18 mouse cellular contexts compared by ENCODE assay signal in genomic region chr4:105560781-105561180, GRCm38 (mm10).
"Had no signal": no experiment of that assay in that cellular context is flagged by ENCODE, and none has a peak within 500 bp of the region (broad histone marks: within the 10 kb centered on the region; RNA-seq: fewer than 3 reads in every experiment).

No protein-coding gene starts in this region.

- H3K4me3 ChIP-seq: left cerebral cortex, adult 2 months; liver, embryonic 15.5 days; lung, embryonic 15.5 days had no signal

- H3K36me3 ChIP-seq: liver, embryonic 15.5 days; lung, embryonic 15.5 days had no signal

- DNase-seq: kidney, adult 9 months; layer of hippocampus, postnatal 36 days; lung, adult 18-20 months; lung, postnatal 10 days; lung, postnatal 4 days; midbrain, embryonic 14.5 days; right cerebral cortex, adult 18-20 months; right cerebral cortex, postnatal 14 days; right cerebral cortex, postnatal 4 days; thymus, adult 2 months; thymus, postnatal 14 days; thymus, postnatal 4 days had no signal

- H3K27me3 ChIP-seq: liver, embryonic 15.5 days; lung, embryonic 15.5 days had no signal

- H3K9ac ChIP-seq: liver, embryonic 15.5 days; lung, embryonic 15.5 days had no signal

- H3K9me3 ChIP-seq: liver, embryonic 15.5 days; lung, embryonic 15.5 days had no signal

- H3K27ac ChIP-seq: left cerebral cortex, adult 2 months; liver, embryonic 15.5 days; lung, embryonic 15.5 days; stomach, postnatal 0 days had no signal

- H3K4me1 ChIP-seq: lung, embryonic 15.5 days had no signal

- H3K4me2 ChIP-seq: liver, embryonic 11.5 days; liver, embryonic 15.5 days; lung, embryonic 15.5 days; midbrain, embryonic 11.5 days had no signal
